Comparison of ENCODE assay signal across 31 mouse cellular contexts in genomic region chr2:115398550-115398949, GRCm38 (mm10).
"Had no signal": no experiment of that assay in that cellular context is flagged by ENCODE, and none has a peak within 500 bp of the region (broad histone marks: within the 10 kb centered on the region; RNA-seq: fewer than 3 reads in every experiment).

No protein-coding gene starts in this region.

- H3K9me3 ChIP-seq: heart, embryonic 10.5 days; heart, embryonic 12.5 days; heart, embryonic 13.5 days; heart, embryonic 15.5 days; hindbrain, embryonic 10.5 days; hindbrain, embryonic 12.5 days; hindbrain, embryonic 13.5 days; hindbrain, embryonic 15.5 days; kidney, embryonic 15.5 days had no signal

- H3K27ac ChIP-seq: heart, adult 2 months; heart, embryonic 10.5 days; heart, embryonic 13.5 days; heart, embryonic 15.5 days; hindbrain, embryonic 10.5 days; hindbrain, embryonic 12.5 days; hindbrain, embryonic 13.5 days; hindbrain, embryonic 14.5 days; hindbrain, embryonic 15.5 days; hindbrain, postnatal 0 days; kidney, embryonic 15.5 days; kidney, postnatal 0 days; layer of hippocampus, adult 2 months; left cerebral cortex, adult 2 months had no signal

- H3K4me1 ChIP-seq: heart, embryonic 10.5 days; heart, embryonic 12.5 days; heart, embryonic 15.5 days; hindbrain, embryonic 10.5 days; hindbrain, embryonic 12.5 days; hindbrain, embryonic 13.5 days; hindbrain, embryonic 15.5 days had no signal

- H3K36me3 ChIP-seq: heart, embryonic 10.5 days; heart, embryonic 12.5 days; heart, embryonic 13.5 days; heart, embryonic 15.5 days; hindbrain, embryonic 10.5 days; hindbrain, embryonic 12.5 days; hindbrain, embryonic 13.5 days; hindbrain, embryonic 15.5 days; kidney, embryonic 15.5 days had no signal

- H3K9ac ChIP-seq: heart, embryonic 12.5 days; heart, embryonic 13.5 days; heart, embryonic 15.5 days; hindbrain, embryonic 12.5 days; hindbrain, embryonic 13.5 days; hindbrain, embryonic 14.5 days; hindbrain, embryonic 15.5 days; kidney, embryonic 15.5 days had no signal

- DNase-seq: heart, adult 18-20 months; heart, adult 2 months; heart, postnatal 10 days; heart, postnatal 14 days; heart, postnatal 36 days; heart, postnatal 4 days; kidney, adult 11 months; kidney, postnatal 10 days; kidney, postnatal 14 days; kidney, postnatal 25 days; kidney, postnatal 36 days; kidney, postnatal 4 days; layer of hippocampus, adult 9-11 months; layer of hippocampus, postnatal 36 days had no signal

- H3K4me3 ChIP-seq: heart, adult 2 months; heart, embryonic 10.5 days; heart, embryonic 12.5 days; heart, embryonic 13.5 days; heart, embryonic 15.5 days; hindbrain, embryonic 10.5 days; hindbrain, embryonic 12.5 days; hindbrain, embryonic 13.5 days; hindbrain, embryonic 15.5 days; kidney, embryonic 15.5 days; layer of hippocampus, adult 2 months; left cerebral cortex, adult 2 months had no signal

- H3K4me2 ChIP-seq: heart, embryonic 11.5 days; heart, embryonic 12.5 days; heart, embryonic 13.5 days; heart, embryonic 15.5 days; hindbrain, embryonic 12.5 days; hindbrain, embryonic 13.5 days; hindbrain, embryonic 14.5 days; hindbrain, embryonic 15.5 days; kidney, embryonic 15.5 days had no signal

- H3K27me3 ChIP-seq: heart, embryonic 12.5 days; heart, embryonic 13.5 days; heart, embryonic 15.5 days; hindbrain, embryonic 12.5 days; hindbrain, embryonic 13.5 days; hindbrain, embryonic 15.5 days; kidney, embryonic 15.5 days had no signal

- ATAC-seq: hindbrain, embryonic 16.5 days; hindbrain, postnatal 0 days; inflammation-experienced regulatory T-cells, adult 6 months had no signal
